Mouse (Mus musculus) forebrain, embryonic 12.5 days (tissue): Measurements from ENCODE around the gene Senp1. TPM values are rescaled to one million over a fixed set of nuclear protein-coding genes. Genes with fewer than 3 reads are reported as not detected.
A peak's percentile ranks its signal among the peaks of the same experiment; 100 is the strongest.

Experiments
- ATAC-seq: fragments of 200-750 bp; cut with Nextera tagmentation; 2 replicates; pipeline ENCODE4 v1.8.0; 2017; ENCODE audit warnings: moderate TSS enrichment; ENCODE audit not compliant: low FRiP score
- H3K27ac ChIP-seq: fragments of 300-500 bp; sonication (generic); 2 replicates; pipeline ENCODE4 v1.5.1; 2016; ENCODE audit warnings: mild to moderate bottlenecking
- H3K27me3 ChIP-seq: fragments of 300-500 bp; sonication (generic); 2 replicates; pipeline ENCODE4 v1.6.1; 2016; ENCODE audit warnings: mild to moderate bottlenecking
- H3K36me3 ChIP-seq: fragments of 300-500 bp; sonication (generic); replicated peaks from 2 replicates; pipeline ENCODE4 v1.6.1; 2016; ENCODE audit warnings: mild to moderate bottlenecking
- H3K4me1 ChIP-seq: fragments of 300-500 bp; sonication (generic); 2 replicates; pipeline ENCODE4 v1.6.1; 2016
- H3K4me2 ChIP-seq: fragments of 300-500 bp; sonication (generic); 2 replicates; pipeline ENCODE4 v1.6.1; 2016; ENCODE audit warnings: mild to moderate bottlenecking, moderate library complexity
- H3K4me3 ChIP-seq: fragments of 300-500 bp; sonication (generic); replicated peaks from 2 replicates; pipeline ENCODE4 v1.5.1; 2016; ENCODE audit warnings: mild to moderate bottlenecking
- H3K9ac ChIP-seq: fragments of 300-500 bp; sonication (generic); 2 replicates; pipeline ENCODE4 v1.6.1; 2016; ENCODE audit warnings: mild to moderate bottlenecking
- H3K9me3 ChIP-seq: fragments of 300-500 bp; sonication (generic); 2 replicates; pipeline ENCODE4 v1.6.1; 2016
- WGBS: fragments of 180-500 bp; shearing (Covaris S2); methylation state at CpG from one replicate; pipeline ENCODE4 v1.1.7; 2016; 5-methylcytosine and 5-hydroxymethylcytosine counted together
- polyA plus RNA-seq: library from polyadenylated mRNA; unstranded; fragments of >200 nt; fragmentation: Nextera tagmentation; extraction: Ambion mirVana; gene quantifications from 2 replicates; pipeline ENCODE4 v1.2.1, GENCODE M21; 2016

Gene Senp1
- polyA plus RNA-seq, 1 experiment from 2014 or later = 39.6 TPM

GRCm38 (mm10) chr15:97991285-97991895 lies 102.2 kb downstream of the Senp1 start:
- Histone ChIP-seq H3K9me3 (no peaks in the 10 kb centered on the region), H3K27me3 (no peaks in the 10 kb centered on the region), H3K27ac (peak overlapping the region; percentile 98), H3K4me2 (peak overlapping the region; percentile 41; the same call in 1 of the 2 replicates), H3K4me1 (peaks cover 53% of the 10 kb centered on the region), H3K9ac (peak overlapping the region; percentile 34), H3K36me3 (peaks cover 55% of the 10 kb centered on the region), H3K4me3 (no peak overlapping the region)
- 8% methylated on average over 12 of the region's 12 CpGs for WGBS
- no peak for ATAC-seq

- 8% methylated on average over 4 of the region's 4 CpGs for WGBS
- Histone ChIP-seq H3K36me3 (peaks cover 55% of the 10 kb centered on the region), H3K9ac (peak overlapping the region; percentile 34; the same call in 1 of the 2 replicates), H3K4me1 (peaks cover 53% of the 10 kb centered on the region), H3K27me3 (no peaks in the 10 kb centered on the region), H3K4me2 (peak overlapping the region; percentile 41), H3K27ac (peak overlapping the region; percentile 98), H3K4me3 (no peak overlapping the region; the same call in 1 of the 2 replicates), H3K9me3 (no peaks in the 10 kb centered on the region)
- no peak for ATAC-seq
Observed at GRCm38 (mm10) chr15:97990721-97991120, 102.8 kb downstream of the Senp1 start.

- no peaks in the 10 kb centered on the region for H3K27me3 ChIP-seq
- H3K27ac ChIP-seq = peak overlapping the region; percentile 98
- ATAC-seq = peak; percentile 69
- peak overlapping the region; percentile 41 for H3K4me2 ChIP-seq
- no peaks in the 10 kb centered on the region for H3K9me3 ChIP-seq
- H3K9ac ChIP-seq = peak overlapping the region; percentile 34; the same call in 1 of the 2 replicates
- peak overlapping the region; percentile 11; the same call in 1 of the 2 replicates for H3K4me3 ChIP-seq
- peaks cover 53% of the 10 kb centered on the region for H3K4me1 ChIP-seq
- H3K36me3 ChIP-seq = peaks cover 55% of the 10 kb centered on the region
- under 1% methylated on average over 6 of the region's 6 CpGs for WGBS
Observed at GRCm38 (mm10) chr15:97990124-97990523, 103.4 kb downstream of the Senp1 start.

GRCm38 (mm10) chr15:97989544-97989943 lies 104.0 kb downstream of the Senp1 start:
- Histone ChIP-seq H3K4me1 (peaks cover 53% of the 10 kb centered on the region), H3K36me3 (peaks cover 55% of the 10 kb centered on the region), H3K27ac (peak overlapping the region; percentile 98), H3K4me2 (peak overlapping the region; percentile 41; the same call in 1 of the 2 replicates), H3K27me3 (no peaks in the 10 kb centered on the region), H3K9me3 (no peaks in the 10 kb centered on the region), H3K4me3 (no peak overlapping the region; the same call in 1 of the 2 replicates), H3K9ac (0 out of 2 replicates have a peak overlapping the region, but pooled peaks have one; percentile 5)
- WGBS = 7% methylated on average over 1 of the region's 1 CpGs
- ATAC-seq = no peak

Other genes with a start within 250 kb of the Senp1 start
- 23.7 and 24.1 TPM in 2 replicates for gene Hdac7, start 249.2 kb downstream of the Senp1 start, polyA plus RNA-seq
- 0.59 TPM in 1 of 2 replicates, not detected in the other for gene Vdr, start 183.1 kb downstream of the Senp1 start, polyA plus RNA-seq
- gene Tmem106c, start 129.5 kb downstream of the Senp1 start, polyA plus RNA-seq = 41.5 and 44.9 TPM in 2 replicates
- 112 and 122 TPM in 2 replicates for gene Col2a1, start 89.0 kb downstream of the Senp1 start, polyA plus RNA-seq
- 52.5 and 56.6 TPM in 2 replicates for gene Pfkm, start 1.2 kb downstream of the Senp1 start, polyA plus RNA-seq
- gene Asb8, start 71.9 kb upstream of the Senp1 start, polyA plus RNA-seq = 38.4 and 44.8 TPM in 2 replicates
- gene Ccdc184, start 73.4 kb upstream of the Senp1 start, polyA plus RNA-seq = 15.9 and 19.6 TPM in 2 replicates
- gene Olfr288, start 101.8 kb upstream of the Senp1 start, polyA plus RNA-seq = not detected in 2 replicates
- not detected in 2 replicates for gene Gm44579, start 127.2 kb upstream of the Senp1 start, polyA plus RNA-seq
- gene Olfr287, start 127.3 kb upstream of the Senp1 start, polyA plus RNA-seq = not detected in 2 replicates
- gene Olfr286, start 140.7 kb upstream of the Senp1 start, polyA plus RNA-seq = not detected in 2 replicates
- gene H1fnt, start 163.5 kb upstream of the Senp1 start, polyA plus RNA-seq = not detected in 2 replicates
- gene Zfp641, start 202.4 kb upstream of the Senp1 start, polyA plus RNA-seq = 2.4 and 2.8 TPM in 2 replicates
- gene Olfr285, start 223.6 kb upstream of the Senp1 start, polyA plus RNA-seq = not detected in 2 replicates
- gene Olfr284, start 247.2 kb upstream of the Senp1 start, polyA plus RNA-seq = not detected in 2 replicates